Mouse (Mus musculus) CH12.LX (cell line): ENCODE results near the gene Ugt2b38.

Experiments
- CHD2 ChIP-seq: IDR thresholded peaks from 2 replicates; pipeline ENCODE4 v1.6.1; 2011; ENCODE audit warnings: low read length, improper control_type of control experiment
- CTCF ChIP-seq, 2 experiments: IDR thresholded peaks in 1 of 2; conservative IDR thresholded peaks in 1 of 2; 2 replicates each; pipeline ENCODE4 v1.5.1; 2011 to 2012; ENCODE audit warnings: low read depth in 2 of 2, low read length in 2 of 2, improper control_type of control experiment in 1 of 2, inconsistent platforms in 1 of 2, mild to moderate bottlenecking in 1 of 2, moderate library complexity in 1 of 2
- MEF2A ChIP-seq: IDR thresholded peaks from 2 replicates; pipeline ENCODE4 v1.6.1; 2014; ENCODE audit warnings: low read depth, mild to moderate bottlenecking, inconsistent platforms, low read length, improper control_type of control experiment, borderline replicate concordance
- MYC ChIP-seq: IDR thresholded peaks from 2 replicates; pipeline ENCODE4 v1.6.1; 2011; ENCODE audit warnings: low read depth, mild to moderate bottlenecking, improper control_type of control experiment, low read length
- TCF12 ChIP-seq: IDR thresholded peaks from 2 replicates; pipeline ENCODE4 v1.6.1; 2014; ENCODE audit warnings: low read depth, mild to moderate bottlenecking, inconsistent platforms, low read length, improper control_type of control experiment
- USF2 ChIP-seq: conservative IDR thresholded peaks from 2 replicates; pipeline ENCODE4 v1.6.1; 2011; ENCODE audit warnings: low read depth, low read length, improper control_type of control experiment

DNA sequence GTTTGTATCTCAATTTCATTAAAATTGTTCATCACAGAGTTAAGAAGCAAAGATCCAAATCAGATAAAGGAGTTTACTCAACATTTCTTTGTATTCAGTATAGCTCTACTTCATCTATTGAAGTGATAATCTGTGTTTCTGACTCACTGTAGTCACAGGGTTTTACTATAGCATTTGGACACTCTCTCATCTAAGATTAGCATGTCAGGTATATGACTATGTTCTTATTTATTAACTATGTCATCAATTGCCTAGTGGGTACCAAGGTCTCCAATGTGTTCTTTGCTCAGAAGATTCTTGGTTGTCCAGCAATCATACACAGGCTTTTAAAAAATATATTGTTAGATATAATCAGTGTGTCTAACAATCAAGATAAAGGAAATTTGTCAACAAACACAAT is 31.5 kb upstream of the Ugt2b38 start:
- TF ChIP-seq TCF12 = no peak
- no peak for TF ChIP-seq MYC
- no peak for TF ChIP-seq USF2
- no peak for TF ChIP-seq CTCF (conservative IDR thresholded peaks at IDR 0.05 in 1 of 2, IDR thresholded peaks at IDR 0.05 in 1 of 2; ENCODE audit: low read depth in 2 of 2, low read length in 2 of 2)
- TF ChIP-seq CHD2 = no peak
- no peak for TF ChIP-seq MEF2A
